Mouse (Mus musculus) ES-E14 (cell line): ENCODE measurements around the gene Zfp57.

Experiments
- HCFC1 ChIP-seq: IDR thresholded peaks from 2 replicates; pipeline ENCODE4 v1.6.1; 2012; ENCODE audit warnings: low read length, inconsistent platforms, borderline replicate concordance; ENCODE audit not compliant: insufficient read depth
- ZC3H11A ChIP-seq: IDR thresholded peaks from 2 replicates; pipeline ENCODE4 v1.6.1; 2012; ENCODE audit warnings: low read depth, mild to moderate bottlenecking, inconsistent platforms, low read length, borderline replicate concordance

GRCm38 (mm10) chr17:36952631-36953030, 48.3 kb upstream of the Zfp57 start:
- no peak for TF ChIP-seq ZC3H11A
- TF ChIP-seq HCFC1: no peak
